Mouse (Mus musculus) lung, adult 2 months (tissue): ENCODE measurements around the gene Cspg4. TPM values are rescaled to one million over a fixed set of nuclear protein-coding genes. Genes with fewer than 3 reads are reported as not detected.
A peak's percentile ranks its signal among the peaks of the same experiment; 100 is the strongest.

ENCODE experiments used
- DNase-seq: peaks from one replicate; pipeline ENCODE4 v3.0.0; 2022
- H3K4me1 ChIP-seq: fragments of 200-500 bp; 2 replicates; pipeline ENCODE4 v1.6.1; 2011; ENCODE audit warnings: low read length; ENCODE audit not compliant: control insufficient read depth, insufficient read depth
- H3K4me3 ChIP-seq: fragments of 200-500 bp; replicated peaks from 2 replicates; pipeline ENCODE3; 2011; ENCODE audit warnings: low read depth, mild to moderate bottlenecking, control low read depth, low read length; ENCODE audit errors: extremely low read depth
- CTCF ChIP-seq: fragments of 200-500 bp; IDR thresholded peaks from 2 replicates; pipeline ENCODE4 v1.5.1; 2011; ENCODE audit warnings: mild to moderate bottlenecking, low read length, control low read depth; ENCODE audit not compliant: insufficient read depth
- POLR2A ChIP-seq: fragments of 200-500 bp; IDR thresholded peaks from 2 replicates; pipeline ENCODE4 v1.6.1; 2011; ENCODE audit warnings: low read depth, mild to moderate bottlenecking, control low read depth, low read length, borderline replicate concordance; ENCODE audit errors: extremely low read depth
- WGBS: fragments of 180-500 bp; shearing (Covaris S2); methylation state at CpG from one replicate; pipeline ENCODE4 v1.1.7; 2018; 5-methylcytosine and 5-hydroxymethylcytosine counted together
- polyA plus RNA-seq: library from polyadenylated mRNA; depleted of rRNA; stranded (reverse); fragments of >200 nt; gene quantifications from 2 replicates; pipeline ENCODE4 v1.2.3, GENCODE M21; 2012

Cspg4 gene
- polyA plus RNA-seq, 1 experiment = 21.2 TPM

- TF ChIP-seq CTCF = no peak
- TF ChIP-seq POLR2A = no peak
- 93% methylated on average over 16 of the region's 16 CpGs for WGBS
- Histone ChIP-seq H3K4me1 (peaks cover 4% of the 10 kb centered on the region), H3K4me3 (no peak overlapping the region)
- DNase-seq = no peak
Measured at GRCm38 (mm10) chr9:56887581-56887980, 22.7 kb downstream of the Cspg4 start.

- DNase-seq = peak; percentile 42
- Histone ChIP-seq H3K4me1 (peaks cover 4% of the 10 kb centered on the region), H3K4me3 (no peak overlapping the region)
- WGBS = 16% methylated on average over 14 of the region's 14 CpGs
- TF ChIP-seq CTCF = peak; percentile 85
- no peak for TF ChIP-seq POLR2A
Measured at GRCm38 (mm10) chr9:56889817-56890216, 25.0 kb downstream of the Cspg4 start.

- no peak for TF ChIP-seq CTCF
- no peak for TF ChIP-seq POLR2A
- DNase-seq = no peak
- Histone ChIP-seq H3K4me1 (peaks cover 4% of the 10 kb centered on the region), H3K4me3 (no peak overlapping the region)
- 62% methylated on average over 11 of the region's 11 CpGs for WGBS
Measured at GRCm38 (mm10) chr9:56890522-56891250, 25.9 kb downstream of the Cspg4 start.

- TF ChIP-seq POLR2A (no peak), CTCF (peak; percentile 45)
- Histone ChIP-seq H3K4me1 (peaks cover 4% of the 10 kb centered on the region), H3K4me3 (no peak overlapping the region)
- 38% methylated on average over 12 of the region's 12 CpGs for WGBS
- peak; percentile 56 for DNase-seq
Measured at GRCm38 (mm10) chr9:56891517-56892011, 26.7 kb downstream of the Cspg4 start.

GRCm38 (mm10) chr9:56892111-56892510 is 27.3 kb downstream of the Cspg4 start:
- 90% methylated on average over 10 of the region's 10 CpGs for WGBS
- TF ChIP-seq CTCF = no peak
- TF ChIP-seq POLR2A = no peak
- H3K4me1 ChIP-seq = peaks cover 4% of the 10 kb centered on the region

GRCm38 (mm10) chr9:56893313-56893712 is 28.5 kb downstream of the Cspg4 start:
- 73% methylated on average over 8 of the region's 8 CpGs for WGBS
- Histone ChIP-seq H3K4me3 (no peak overlapping the region), H3K4me1 (peaks cover 4% of the 10 kb centered on the region)
- TF ChIP-seq CTCF = no peak
- DNase-seq = no peak

More at GRCm38 (mm10) chr9:56892111-56892510, 27.3 kb downstream of the Cspg4 start:
- no peak overlapping the region for H3K4me3 ChIP-seq
- no peak for DNase-seq

GRCm38 (mm10) chr9:56894006-56894405 is 29.2 kb downstream of the Cspg4 start:
- WGBS = 9% methylated on average over 3 of the region's 3 CpGs
- H3K4me1 ChIP-seq = peaks cover 4% of the 10 kb centered on the region
- peak; percentile 30; the same call in 1 of the 2 replicates for TF ChIP-seq CTCF
- TF ChIP-seq POLR2A = no peak
- no peak for DNase-seq
- no peak overlapping the region for H3K4me3 ChIP-seq

GRCm38 (mm10) chr9:56896779-56897178 is 31.9 kb downstream of the Cspg4 start:
- 84% methylated on average over 12 of the region's 12 CpGs for WGBS
- DNase-seq = no peak
- no peak for TF ChIP-seq CTCF
- no peak for TF ChIP-seq POLR2A

GRCm38 (mm10) chr9:56899409-56899808 is 34.6 kb downstream of the Cspg4 start:
- H3K4me1 ChIP-seq = peaks cover 9% of the 10 kb centered on the region; the same call in 1 of the 2 replicates
- no peak overlapping the region for H3K4me3 ChIP-seq
- 84% methylated on average over 11 of the region's 11 CpGs for WGBS
- no peak for TF ChIP-seq POLR2A
- no peak for TF ChIP-seq CTCF
- DNase-seq = no peak

More at GRCm38 (mm10) chr9:56896779-56897178, 31.9 kb downstream of the Cspg4 start:
- H3K4me1 ChIP-seq = peaks cover 9% of the 10 kb centered on the region; the same call in 1 of the 2 replicates
- H3K4me3 ChIP-seq = no peak overlapping the region

GRCm38 (mm10) chr9:56900060-56900459 is 35.2 kb downstream of the Cspg4 start:
- DNase-seq = no peak
- H3K4me3 ChIP-seq = no peak overlapping the region
- TF ChIP-seq CTCF (no peak), POLR2A (no peak)
- peaks cover 9% of the 10 kb centered on the region; the same call in 1 of the 2 replicates for H3K4me1 ChIP-seq
